Mouse (Mus musculus) heart, postnatal 0 days (tissue): ENCODE measurements around the gene Syt12.

Experiments used
- CTCF ChIP-seq: IDR thresholded peaks from 2 replicates; pipeline ENCODE4 v1.5.1; 2016; ENCODE audit warnings: antibody characterized with exemption, control low read depth, low read depth
- EP300 ChIP-seq: IDR thresholded peaks from 2 replicates; pipeline ENCODE4 v1.6.1; 2016; ENCODE audit warnings: antibody characterized with exemption, low read depth

DNA sequence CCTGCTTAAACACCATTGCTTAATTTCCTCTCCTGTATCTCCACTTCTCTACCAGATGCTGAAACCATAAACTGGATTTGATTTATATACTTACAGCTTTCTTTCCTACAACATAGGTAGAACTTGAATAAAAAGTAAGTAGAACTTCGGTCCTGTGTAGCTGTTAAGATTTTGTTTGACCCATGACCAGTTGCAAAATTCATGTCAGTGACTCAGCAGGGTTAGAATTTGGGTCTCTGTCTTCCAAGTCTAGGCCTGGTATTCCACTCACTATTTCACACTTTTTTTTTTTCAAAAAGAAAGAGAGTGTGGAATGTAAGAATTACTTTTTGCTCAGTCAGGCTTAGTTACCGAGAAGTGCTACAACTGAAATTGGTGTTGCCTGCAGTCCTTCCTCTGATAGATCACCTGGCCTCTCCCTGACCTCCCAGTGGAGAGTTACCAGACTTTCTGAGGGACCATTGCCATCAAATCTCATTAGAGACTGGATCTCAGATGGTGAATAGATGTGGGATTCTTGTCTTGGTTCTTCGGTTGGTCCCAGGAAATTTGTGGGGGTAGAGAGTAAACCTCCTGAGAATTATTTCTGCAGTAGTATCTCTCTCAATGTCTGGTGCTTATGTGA is 44.3 kb upstream of the Syt12 start:
- no peak for TF ChIP-seq CTCF
- TF ChIP-seq EP300: no peak
